Mouse (Mus musculus) cortical plate, adult 2 months (tissue): ENCODE data around the gene 1600014C23Rik.

Experiments
- CTCF ChIP-seq: fragments of 200-500 bp; IDR thresholded peaks from 2 replicates; pipeline ENCODE4 v1.5.1; 2011; ENCODE audit warnings: mild to moderate bottlenecking, control low read depth, low read length; ENCODE audit not compliant: insufficient read depth; ENCODE audit errors: extremely low read depth
- POLR2A ChIP-seq: fragments of 200-500 bp; IDR thresholded peaks from 2 replicates; pipeline ENCODE4 v1.6.1; 2011; ENCODE audit warnings: mild to moderate bottlenecking, low read length, control low read depth; ENCODE audit not compliant: insufficient read depth; ENCODE audit errors: extremely low read depth

- no peak for TF ChIP-seq CTCF
- no peak for TF ChIP-seq POLR2A
These were observed 23.2 kb downstream of the 1600014C23Rik start for GRCm38 (mm10) chr17:45710407-45710806.
